ENCODE assay signal across 21 mouse cellular contexts in genomic region chr4:98465886-98466285, GRCm38 (mm10).
"Had no signal": no experiment of that assay in that cellular context is flagged by ENCODE, and none has a peak within 500 bp of the region (broad histone marks: within the 10 kb centered on the region; RNA-seq: fewer than 3 reads in every experiment).

No protein-coding gene starts in this region.

- H3K4me1 ChIP-seq: kidney, embryonic 15.5 days; lung, embryonic 15.5 days; midbrain, embryonic 10.5 days; midbrain, embryonic 13.5 days; neural tube, embryonic 13.5 days had no signal

- ATAC-seq: midbrain, embryonic 13.5 days; midbrain, embryonic 16.5 days had no signal

- H3K36me3 ChIP-seq: midbrain, embryonic 10.5 days; midbrain, embryonic 13.5 days; neural tube, embryonic 13.5 days had no signal

- H3K4me3 ChIP-seq: kidney, embryonic 15.5 days; left cerebral cortex, adult 2 months; lung, embryonic 15.5 days; midbrain, embryonic 10.5 days; midbrain, embryonic 13.5 days; myocyte; neural tube, embryonic 13.5 days had no signal

- H3K9me3 ChIP-seq: kidney, embryonic 15.5 days; lung, embryonic 15.5 days; midbrain, embryonic 10.5 days; midbrain, embryonic 13.5 days; neural tube, embryonic 13.5 days had no signal

- H3K27ac ChIP-seq: kidney, embryonic 15.5 days; left cerebral cortex, adult 2 months; liver, embryonic 14.5 days; lung, embryonic 15.5 days; midbrain, embryonic 10.5 days; midbrain, embryonic 13.5 days; neural tube, embryonic 13.5 days; stomach, postnatal 0 days had no signal

- DNase-seq: kidney, adult 11 months; kidney, adult 8-10 months; kidney, postnatal 10 days; kidney, postnatal 36 days; layer of hippocampus, postnatal 36 days; lung, postnatal 10 days; retina, postnatal 1 day; right cerebral cortex, postnatal 4 days; thymus, adult 2 months; thymus, postnatal 14 days; thymus, postnatal 4 days had no signal

- H3K27me3 ChIP-seq: kidney, embryonic 15.5 days; lung, embryonic 15.5 days; midbrain, embryonic 13.5 days; neural tube, embryonic 13.5 days had no signal

- H3K9ac ChIP-seq: kidney, embryonic 15.5 days; liver, embryonic 14.5 days; lung, embryonic 15.5 days; midbrain, embryonic 13.5 days; neural tube, embryonic 13.5 days had no signal
